Mouse (Mus musculus) bone marrow, adult 2 months (tissue): ENCODE results near the gene Bcar3. TPM values are rescaled to one million over a fixed set of nuclear protein-coding genes. Genes with fewer than 3 reads are reported as not detected.

Source experiments
- H3K27ac ChIP-seq: fragments of 200-500 bp; 2 replicates; pipeline ENCODE4 v1.5.1; 2012; ENCODE audit warnings: low read depth, mild to moderate bottlenecking, control low read depth, inconsistent platforms, low read length; ENCODE audit not compliant: control insufficient read depth, poor library complexity, insufficient read depth
- H3K4me1 ChIP-seq: fragments of 200-500 bp; 2 replicates; pipeline ENCODE4 v1.6.1; 2011; ENCODE audit warnings: low read length; ENCODE audit not compliant: control insufficient read depth, insufficient read depth
- H3K4me3 ChIP-seq: fragments of 200-500 bp; replicated peaks from 2 replicates; pipeline ENCODE3; 2011; ENCODE audit warnings: mild to moderate bottlenecking, low read depth, low read length, control low read depth; ENCODE audit not compliant: control insufficient read depth
- CTCF ChIP-seq: fragments of 200-500 bp; IDR thresholded peaks from 2 replicates; pipeline ENCODE4 v1.5.1; 2011; ENCODE audit warnings: low read length, control low read depth; ENCODE audit not compliant: control insufficient read depth, insufficient read depth
- POLR2A ChIP-seq: fragments of 200-500 bp; IDR thresholded peaks from 2 replicates; pipeline ENCODE4 v1.6.1; 2011; ENCODE audit warnings: low read depth, mild to moderate bottlenecking, control low read depth, low read length, borderline replicate concordance; ENCODE audit not compliant: control insufficient read depth
- polyA plus RNA-seq: library from polyadenylated mRNA; stranded (reverse); fragments of >200 nt; gene quantifications from 2 replicates; pipeline ENCODE4 v1.2.4, GENCODE M21; 2011; ENCODE audit warnings: low replicate concordance; ENCODE audit not compliant: missing spikeins, insufficient read depth, insufficient read length

Gene Bcar3
- polyA plus RNA-seq, 1 experiment, result 2.2 TPM

- TF ChIP-seq POLR2A, result no peak
- no peak for TF ChIP-seq CTCF
- no peak overlapping the region for H3K4me3 ChIP-seq
- no peak overlapping the region for H3K27ac ChIP-seq
- H3K4me1 ChIP-seq, result no peaks in the 10 kb centered on the region
These were observed 283.4 kb downstream of the Bcar3 start for GRCm38 (mm10) chr3:122577360-122577759.

Other genes with a start within 250 kb of the Bcar3 start
- gene Abca4, start 249.7 kb upstream of the Bcar3 start, polyA plus RNA-seq, result 0.49 TPM in 1 of 2 replicates, not detected in the other
- 107 and 167 TPM in 2 replicates for gene Gclm, start 48.6 kb upstream of the Bcar3 start, polyA plus RNA-seq
- gene Dnttip2, start 19.7 kb upstream of the Bcar3 start, polyA plus RNA-seq, result 11.8 and 33.5 TPM in 2 replicates